Mouse (Mus musculus): ENCODE data around the gene Hspb7. TPM values are rescaled to one million over a fixed set of nuclear protein-coding genes. Genes with fewer than 3 reads are reported as not detected.

Hspb7 gene
- total RNA-seq (2022): 1,000 to 10,000 TPM; 1,512 to 1,942 (median 1,609) TPM

GRCm38 (mm10) chr4:141420192-141420829, at the start of gene Hspb7:
Gene Hspb7 (plus strand): TSS chr4:141420779.
- no peak for DNase-seq (ENCODE audit: low spot score)

GRCm38 (mm10) chr4:141372426-141372825, 48.2 kb upstream of the Hspb7 start:
- no peak for DNase-seq (ENCODE audit: low spot score)

DNA sequence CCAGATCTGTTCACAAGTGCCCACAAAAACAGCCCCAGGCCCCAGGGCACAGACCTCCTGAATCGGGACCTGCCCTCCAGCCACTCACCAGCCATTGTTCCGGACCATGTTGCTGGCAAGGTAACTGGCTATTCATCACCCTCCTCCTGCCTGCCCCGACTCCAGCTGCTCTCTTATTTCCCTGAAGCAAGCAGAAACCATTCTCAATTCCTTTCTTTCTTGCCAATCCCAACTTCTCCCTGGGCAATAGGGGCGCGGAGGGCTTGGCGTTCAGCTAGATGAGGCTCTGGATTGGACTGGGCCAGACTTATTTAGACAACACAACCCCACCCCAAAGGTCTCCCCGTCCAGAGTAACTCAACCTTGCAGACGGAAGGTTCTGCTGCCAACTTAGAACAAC, 40.9 kb upstream of the Hspb7 start:
- DNase-seq (ENCODE audit: low spot score): no peak

GRCm38 (mm10) chr4:141382406-141382805, 38.2 kb upstream of the Hspb7 start:
- no peak for DNase-seq (ENCODE audit: low spot score)

DNA sequence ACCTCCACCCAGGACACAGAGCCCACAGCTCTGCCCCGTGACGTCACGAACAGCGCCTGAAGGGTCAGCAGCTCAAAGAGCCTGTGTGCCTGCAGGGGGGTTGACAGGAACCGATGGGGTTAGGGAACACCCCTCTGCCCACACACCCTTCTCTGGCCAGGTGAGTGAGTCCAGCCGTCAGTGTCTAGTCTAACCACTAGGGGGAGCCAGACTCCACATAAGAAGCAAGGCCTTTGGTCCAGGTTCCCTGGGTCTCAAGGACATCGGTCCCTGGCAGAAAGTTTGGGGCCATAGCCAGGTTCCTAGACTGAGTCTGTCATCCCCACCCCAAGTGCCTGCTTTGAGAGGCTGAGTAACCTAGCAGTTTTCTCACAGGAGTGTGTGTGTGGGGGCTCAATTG, 35.3 kb upstream of the Hspb7 start:
- DNase-seq (ENCODE audit: low spot score): peak; percentile 44

- no peak for DNase-seq (ENCODE audit: low spot score)
Observed at GRCm38 (mm10) chr4:141386150-141386549, 34.4 kb upstream of the Hspb7 start.

- peak; percentile 71 for DNase-seq (ENCODE audit: low spot score)
Observed at GRCm38 (mm10) chr4:141387093-141387784, 33.3 kb upstream of the Hspb7 start.

GRCm38 (mm10) chr4:141387933-141388332, 32.6 kb upstream of the Hspb7 start:
- no peak for DNase-seq (ENCODE audit: low spot score)

DNA sequence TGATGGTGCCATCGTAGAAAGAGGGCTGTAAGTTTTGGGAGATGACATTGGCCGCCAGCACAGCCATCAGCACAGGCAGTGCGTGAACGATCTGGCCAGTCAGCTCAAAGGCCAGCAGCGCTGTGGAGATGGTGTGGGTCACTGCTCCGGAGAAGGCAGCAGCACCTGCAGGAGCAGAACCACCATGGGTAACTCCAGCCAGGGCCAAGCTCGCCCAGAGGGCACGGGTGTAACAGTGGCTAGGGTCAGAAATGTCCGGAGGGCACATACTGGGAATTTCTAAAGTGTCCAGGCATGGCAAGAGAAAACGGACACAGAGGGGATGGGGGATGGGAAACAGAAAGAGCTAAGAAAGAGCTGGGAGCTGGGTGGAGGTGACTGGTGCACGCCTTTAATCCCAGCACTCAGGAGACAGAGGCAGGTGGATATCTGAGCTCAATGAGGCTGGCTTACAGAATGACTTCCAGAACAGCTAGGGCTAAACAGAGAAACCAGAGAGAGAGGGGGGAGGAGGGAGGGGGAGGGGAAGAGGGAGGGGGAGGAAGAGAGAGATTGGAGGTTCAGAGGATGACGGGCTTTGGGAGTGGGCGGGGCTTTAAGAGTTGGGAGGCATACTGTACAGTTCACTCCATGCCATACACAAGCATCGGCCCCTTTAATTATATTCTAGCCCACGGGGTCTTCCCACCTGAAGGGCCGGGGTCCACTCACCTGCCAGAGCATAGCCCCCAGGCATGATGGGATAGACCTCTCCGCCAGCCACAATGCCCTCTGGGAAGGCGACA, 31.0 kb upstream of the Hspb7 start:
- no peak for DNase-seq (ENCODE audit: low spot score)

DNA sequence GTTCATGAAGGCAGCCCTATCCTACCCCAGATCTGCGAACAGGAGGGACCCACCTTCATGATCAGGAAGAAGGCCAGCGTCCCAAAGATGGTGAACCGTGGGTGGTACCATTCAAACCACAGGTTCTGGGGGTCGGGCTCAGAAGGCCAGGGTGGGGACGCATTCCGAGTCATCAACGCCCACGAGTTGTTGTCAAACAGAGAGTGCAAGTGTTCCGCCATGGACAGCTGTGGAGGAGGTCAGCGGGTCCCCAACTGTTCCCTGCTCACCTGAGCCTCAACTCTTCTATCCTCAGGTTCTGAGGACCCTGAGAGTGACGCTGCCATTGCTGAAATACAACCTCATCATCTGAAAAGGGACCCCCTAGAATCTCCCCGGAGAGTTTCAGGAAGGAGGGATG, 29.3 kb upstream of the Hspb7 start:
- DNase-seq (ENCODE audit: low spot score): no peak

DNA sequence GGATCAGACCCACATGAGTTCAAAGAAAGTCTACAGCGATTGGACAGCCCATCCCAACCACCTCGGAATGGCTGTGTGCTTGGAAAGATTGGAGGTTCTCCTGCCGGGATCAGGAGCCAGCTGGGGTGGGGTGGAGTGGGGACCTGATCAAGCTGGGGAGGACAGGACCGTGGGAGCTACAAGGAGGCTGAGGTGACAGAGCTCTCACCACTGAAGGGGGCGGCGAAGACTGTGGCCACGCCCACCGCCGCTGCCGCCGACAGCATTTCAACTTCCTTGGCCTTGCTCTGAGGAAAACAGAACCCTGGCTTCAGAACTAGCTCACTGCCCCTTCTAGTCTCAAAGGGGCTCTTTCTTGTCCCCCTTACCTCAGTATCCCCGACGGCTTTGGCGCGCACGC, 25.8 kb upstream of the Hspb7 start:
- DNase-seq (ENCODE audit: low spot score): no peak

GRCm38 (mm10) chr4:141397861-141398260, 22.7 kb upstream of the Hspb7 start:
- DNase-seq (ENCODE audit: low spot score): no peak

GRCm38 (mm10) chr4:141398545-141398944, 22.0 kb upstream of the Hspb7 start, which contains the start of gene Clcnka:
Gene Clcnka (minus strand): TSS chr4:141398724.
- DNase-seq (ENCODE audit: low spot score): no peak

GRCm38 (mm10) chr4:141400171-141400570, 20.4 kb upstream of the Hspb7 start:
- DNase-seq (ENCODE audit: low spot score): no peak

DNA sequence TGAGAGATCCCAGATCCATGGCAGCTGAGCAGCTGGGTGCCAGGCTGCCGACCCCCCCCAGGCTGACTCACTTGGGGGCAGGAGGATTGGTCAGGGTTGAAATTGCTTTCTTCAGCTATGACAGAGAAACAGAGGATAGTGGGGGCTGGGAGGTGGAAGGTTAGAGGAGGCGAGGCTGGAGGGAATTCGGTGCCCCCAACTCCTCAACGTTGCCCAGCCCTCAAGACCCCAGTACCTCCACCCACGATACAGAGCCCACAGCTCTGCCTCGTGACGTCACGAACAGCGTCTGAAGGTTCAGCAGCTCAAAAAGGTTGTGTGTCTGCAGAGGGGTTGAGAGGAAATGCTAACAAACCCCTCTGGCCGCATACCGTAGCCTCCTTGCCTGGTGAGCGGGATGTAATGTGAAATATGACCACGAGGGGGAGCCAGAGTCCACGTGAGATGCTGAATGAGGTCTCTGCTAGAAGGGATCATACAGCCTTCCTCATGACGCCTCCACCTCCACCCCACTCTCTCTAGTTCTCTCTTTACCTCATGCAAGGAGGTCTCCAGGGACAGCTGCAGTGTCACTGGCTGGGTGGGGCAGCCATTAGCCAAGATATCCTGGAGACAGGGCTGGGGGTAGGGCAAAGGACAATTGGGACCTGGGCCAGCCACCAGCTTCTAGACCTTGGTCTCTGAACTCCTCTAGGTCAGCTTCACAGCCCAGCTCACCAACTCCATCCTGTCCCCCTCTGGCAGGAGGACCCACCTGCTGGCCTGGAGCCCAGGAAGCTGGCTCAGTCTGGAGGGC, 15.9 kb upstream of the Hspb7 start:
- DNase-seq (ENCODE audit: low spot score): peak; percentile 90

DNA sequence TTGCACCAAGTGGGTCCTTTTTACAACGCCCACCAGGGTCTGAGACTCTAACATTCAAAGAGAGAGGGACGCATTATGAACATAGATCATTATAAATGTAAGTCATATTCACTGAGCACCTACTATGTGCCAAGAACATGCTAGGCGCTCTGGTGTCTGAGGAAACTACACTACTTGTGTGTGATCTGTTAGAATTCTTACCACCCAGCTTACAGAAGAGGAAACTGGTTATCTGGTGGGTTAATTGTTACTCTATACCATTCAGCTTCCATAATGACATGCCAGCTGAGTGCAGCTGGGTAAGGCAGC, 15.3 kb upstream of the Hspb7 start:
- DNase-seq (ENCODE audit: low spot score): no peak

DNA sequence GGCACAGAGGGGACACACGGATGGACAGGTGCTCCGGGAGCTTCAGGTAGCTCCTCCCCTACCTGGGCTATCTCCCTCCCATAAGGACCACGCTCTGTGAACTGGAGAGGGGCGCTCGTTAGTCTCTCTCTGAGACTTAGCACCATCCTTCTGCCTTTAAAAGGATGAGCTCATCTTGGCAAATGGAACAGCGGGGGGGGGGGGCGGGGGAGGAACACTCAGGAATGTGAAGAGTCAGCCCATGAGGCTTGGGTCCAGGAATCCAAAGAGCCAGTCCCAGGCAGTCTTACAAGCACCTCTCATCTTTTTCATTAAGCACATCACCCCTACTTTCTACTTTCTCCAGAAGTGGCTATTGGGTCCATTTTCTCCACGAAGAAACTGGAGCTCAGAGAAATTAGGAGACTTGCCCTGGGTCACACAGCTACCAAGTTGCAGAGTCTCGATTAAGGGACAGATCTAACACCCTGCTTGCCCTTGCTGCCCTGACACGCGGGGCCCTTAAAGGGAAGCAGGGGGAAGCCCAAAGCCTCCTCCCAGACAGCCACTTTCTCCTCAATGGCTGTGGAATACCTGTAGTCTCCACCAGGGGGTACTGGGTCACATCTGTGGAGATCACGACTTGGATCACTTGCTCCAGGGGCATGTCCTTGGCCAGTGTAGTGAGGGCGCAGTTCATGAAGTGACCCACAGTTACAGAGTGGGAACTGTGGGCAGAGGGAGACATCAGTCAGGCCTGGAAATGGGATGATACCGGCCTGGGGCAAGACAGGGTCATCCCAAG, 13.9 kb upstream of the Hspb7 start:
- DNase-seq (ENCODE audit: low spot score): peak; percentile 52

GRCm38 (mm10) chr4:141408577-141408976, 12.0 kb upstream of the Hspb7 start:
- no peak for DNase-seq (ENCODE audit: low spot score)

- no peak for DNase-seq (ENCODE audit: low spot score)
Observed at GRCm38 (mm10) chr4:141411430-141411992, 9.1 kb upstream of the Hspb7 start.

DNA sequence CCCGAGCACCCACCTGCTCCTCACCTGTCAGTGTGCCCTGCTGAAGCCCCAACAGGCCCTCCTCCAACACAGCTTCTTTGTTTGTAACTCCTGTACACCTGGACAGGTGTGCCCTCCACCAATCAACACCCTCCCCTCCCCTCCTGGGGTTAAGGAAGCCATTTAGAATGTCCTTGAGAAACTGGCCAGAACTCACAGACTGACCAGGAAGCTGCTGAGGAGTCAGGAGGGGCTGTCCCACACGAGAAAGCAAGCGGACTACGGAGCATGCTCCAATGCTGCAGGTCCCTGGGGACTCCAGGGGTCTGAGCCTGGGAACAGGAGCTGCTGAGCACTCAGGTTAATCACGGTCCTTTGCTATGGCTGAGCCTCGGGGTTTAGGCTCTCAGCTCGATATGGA, 4.7 kb upstream of the Hspb7 start, which contains the start of gene Clcnkb:
Gene Clcnkb (minus strand): TSS at position 91 of the 400 bp plus-strand sequence.
- no peak for DNase-seq (ENCODE audit: low spot score)

Data from heart, adult 8-10 months (tissue).